Mouse (Mus musculus): ENCODE results near the gene Arsg.
"Not testable (repeated sequence)": the region's sequence is repeated elsewhere in the genome, so short reads cannot be mapped to it uniquely, and the experiment has no call there.

Gene Arsg

GRCm38 (mm10) chr11:109468133-109468532 is 5.0 kb upstream of the Arsg start:
- DNase-seq (ENCODE audit: low read depth, low spot score), result no peak

GRCm38 (mm10) chr11:109470170-109470569 is 3.0 kb upstream of the Arsg start:
- DNase-seq (ENCODE audit: low read depth, low spot score), result no peak

GRCm38 (mm10) chr11:109470921-109471861 is 2.0 kb upstream of the Arsg start:
- DNase-seq (ENCODE audit: low read depth, low spot score), result no peak

GRCm38 (mm10) chr11:109472171-109472691 is 943 bp upstream of the Arsg start:
- no peak for DNase-seq (ENCODE audit: low read depth, low spot score)

- peak; percentile 26 for DNase-seq (ENCODE audit: low read depth, low spot score)
These were observed 378 bp upstream of the Arsg start for GRCm38 (mm10) chr11:109472821-109473170.

GRCm38 (mm10) chr11:109474086-109474742 is 1.0 kb downstream of the Arsg start:
- DNase-seq (ENCODE audit: low read depth, low spot score), result no peak

GRCm38 (mm10) chr11:109474836-109475235 is 1.7 kb downstream of the Arsg start:
- no peak for DNase-seq (ENCODE audit: low read depth, low spot score)

GRCm38 (mm10) chr11:109475717-109476116 is 2.5 kb downstream of the Arsg start:
- no peak for DNase-seq (ENCODE audit: low read depth, low spot score)

- DNase-seq (ENCODE audit: low read depth, low spot score), result peak; percentile 22
These were observed 3.1 kb downstream of the Arsg start for GRCm38 (mm10) chr11:109476241-109476640.

- DNase-seq (ENCODE audit: low read depth, low spot score), result no peak
These were observed 3.5 kb downstream of the Arsg start for GRCm38 (mm10) chr11:109476653-109477052.

- DNase-seq (ENCODE audit: low read depth, low spot score), result no peak
These were observed 4.6 kb downstream of the Arsg start for GRCm38 (mm10) chr11:109477606-109478380.

- DNase-seq (ENCODE audit: low read depth, low spot score), result no peak
These were observed 6.6 kb downstream of the Arsg start for GRCm38 (mm10) chr11:109479575-109480285.

- DNase-seq (ENCODE audit: low read depth, low spot score), result no peak
These were observed 7.3 kb downstream of the Arsg start for GRCm38 (mm10) chr11:109480440-109480839.

- no peak for DNase-seq (ENCODE audit: low read depth, low spot score)
These were observed 12.3 kb downstream of the Arsg start for GRCm38 (mm10) chr11:109485398-109486045.

- DNase-seq (ENCODE audit: low read depth, low spot score), result no peak
These were observed 13.9 kb downstream of the Arsg start for GRCm38 (mm10) chr11:109487111-109487510.

GRCm38 (mm10) chr11:109487991-109488684 is 15.0 kb downstream of the Arsg start:
- no peak for DNase-seq (ENCODE audit: low read depth, low spot score)

- no peak for DNase-seq (ENCODE audit: low read depth, low spot score)
These were observed 16.6 kb downstream of the Arsg start for GRCm38 (mm10) chr11:109489763-109490162.

GRCm38 (mm10) chr11:109491844-109492243 is 18.7 kb downstream of the Arsg start:
- DNase-seq (ENCODE audit: low read depth, low spot score), result no peak

- not testable (repeated sequence) for DNase-seq (ENCODE audit: low read depth, low spot score)
These were observed 19.8 kb downstream of the Arsg start for GRCm38 (mm10) chr11:109492847-109493464.

Measured in brain, embryonic 18.5 days (tissue).